Mouse (Mus musculus) liver, adult (tissue): ENCODE results near the gene Srxn1.

Experiments used
- GATA4 ChIP-seq: IDR thresholded peaks from 2 replicates; pipeline ENCODE4 v1.6.1; 2014; ENCODE audit warnings: mild to moderate bottlenecking, low read length; ENCODE audit not compliant: insufficient replicate concordance

The Srxn1 gene

DNA sequence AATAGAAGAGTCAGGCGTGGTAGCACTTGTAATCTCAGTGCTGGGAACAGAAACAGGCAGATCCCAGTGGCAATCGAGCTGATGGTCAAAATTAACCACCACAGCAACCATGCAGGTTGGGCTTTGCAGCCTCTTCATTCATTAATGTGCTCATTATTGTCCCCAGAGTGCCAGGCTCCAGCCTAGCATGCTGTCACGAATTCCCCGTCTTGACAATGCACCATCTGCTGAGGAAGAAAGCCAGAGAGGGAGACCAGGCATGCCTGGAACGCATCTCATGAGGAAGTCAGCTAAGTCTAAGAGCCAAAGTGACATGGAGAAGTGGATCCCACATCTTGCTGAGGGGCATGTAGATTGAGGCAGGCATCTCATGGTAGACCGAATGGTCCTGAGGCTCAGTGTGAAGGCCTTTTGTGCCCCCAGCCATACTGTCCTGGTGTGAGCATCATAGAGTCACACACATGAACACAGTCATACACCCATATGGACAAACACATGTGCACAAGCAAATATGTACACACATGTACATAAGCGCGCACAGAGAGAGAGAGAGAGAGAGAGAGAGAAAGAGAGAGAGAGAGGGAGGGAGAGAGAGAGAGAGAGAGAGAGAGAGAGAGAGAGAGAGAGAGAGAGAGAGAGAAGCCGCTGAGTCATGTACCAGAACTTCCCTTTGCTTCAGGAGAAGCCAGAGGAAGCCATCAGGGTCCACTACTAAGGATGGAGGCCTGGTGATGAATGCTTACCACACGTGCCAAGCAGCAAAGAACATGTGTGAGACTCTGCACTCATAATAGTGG lies 34.1 kb downstream of the Srxn1 start:
- TF ChIP-seq GATA4 = no peak

DNA sequence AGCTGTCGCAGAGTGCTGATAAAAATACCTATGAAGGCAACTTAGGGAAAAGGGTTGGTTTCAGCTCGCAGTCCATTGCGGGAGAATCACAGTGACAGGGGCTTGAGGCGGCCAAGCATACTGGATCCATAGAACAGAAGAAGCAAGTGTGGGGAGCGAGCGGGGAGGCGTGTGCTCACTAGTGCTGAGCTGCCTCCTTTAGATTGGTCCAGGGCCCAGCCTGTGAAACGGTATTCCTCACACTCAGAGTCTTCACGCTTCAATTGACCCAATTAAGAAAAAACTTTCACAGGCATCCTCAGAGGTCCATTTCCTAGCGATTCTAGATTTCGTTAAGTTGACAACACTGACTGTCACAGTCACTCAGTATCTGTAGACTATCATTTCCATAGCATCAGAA lies 35.6 kb downstream of the Srxn1 start:
- TF ChIP-seq GATA4 = no peak

DNA sequence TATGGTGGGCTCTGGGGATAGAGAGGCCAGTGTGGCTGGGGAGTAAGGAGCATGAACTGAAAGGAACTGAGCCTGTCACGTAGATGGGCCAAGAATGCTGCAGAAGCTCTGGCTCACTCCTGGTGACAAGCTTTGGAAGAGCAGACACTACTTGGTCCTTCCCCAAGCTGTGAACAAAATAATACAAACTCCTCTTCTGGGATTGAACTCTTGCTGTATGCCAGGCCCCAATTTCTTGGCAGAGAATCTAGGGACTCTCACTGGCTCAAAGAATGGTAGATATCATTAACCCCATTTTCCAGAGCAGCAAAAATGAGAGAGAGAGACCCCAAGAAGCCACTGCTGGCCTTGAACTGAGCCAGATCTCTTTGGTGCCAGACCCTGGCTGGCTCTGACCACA lies 36.2 kb downstream of the Srxn1 start:
- TF ChIP-seq GATA4 = no peak

DNA sequence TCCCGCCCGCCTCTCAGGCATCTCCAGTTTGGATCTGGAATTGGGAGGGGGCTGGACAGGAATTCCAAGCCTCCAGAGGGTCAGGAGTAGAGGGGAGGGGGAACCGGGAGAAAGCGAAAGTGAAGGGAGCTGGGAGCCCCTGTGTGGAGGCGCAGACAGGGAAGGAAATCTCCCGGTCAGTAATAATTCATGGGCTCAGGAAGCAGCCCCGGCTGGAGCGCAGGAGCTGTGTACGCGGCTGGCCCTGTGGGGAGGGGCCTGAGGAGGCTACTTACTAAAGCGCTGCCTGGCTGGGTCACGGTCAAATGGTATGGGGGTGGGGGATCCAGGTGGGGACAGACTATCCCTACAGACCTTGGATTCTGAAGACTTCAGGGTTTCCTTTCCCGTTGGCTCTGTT lies 36.7 kb downstream of the Srxn1 start:
- no peak for TF ChIP-seq GATA4

DNA sequence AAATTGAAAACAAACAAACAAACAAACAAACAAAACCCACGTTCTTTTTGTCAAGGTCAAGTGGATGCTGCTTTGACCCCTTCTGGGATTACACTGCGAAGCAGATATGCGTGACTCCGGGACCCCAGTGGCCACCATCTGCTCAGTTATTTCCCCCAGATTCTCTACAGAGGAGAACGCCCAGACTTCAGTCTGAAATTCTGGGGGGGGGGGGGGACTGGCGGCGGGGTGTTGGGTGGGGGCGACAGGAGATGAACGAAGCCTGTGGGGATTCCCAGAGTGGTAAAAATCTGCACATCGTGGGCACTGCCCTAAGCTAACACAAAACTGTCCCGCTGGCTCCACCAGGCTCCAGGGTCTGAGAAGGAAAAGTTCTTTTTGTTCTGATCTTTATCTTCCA lies 37.3 kb downstream of the Srxn1 start:
- TF ChIP-seq GATA4 = no peak

DNA sequence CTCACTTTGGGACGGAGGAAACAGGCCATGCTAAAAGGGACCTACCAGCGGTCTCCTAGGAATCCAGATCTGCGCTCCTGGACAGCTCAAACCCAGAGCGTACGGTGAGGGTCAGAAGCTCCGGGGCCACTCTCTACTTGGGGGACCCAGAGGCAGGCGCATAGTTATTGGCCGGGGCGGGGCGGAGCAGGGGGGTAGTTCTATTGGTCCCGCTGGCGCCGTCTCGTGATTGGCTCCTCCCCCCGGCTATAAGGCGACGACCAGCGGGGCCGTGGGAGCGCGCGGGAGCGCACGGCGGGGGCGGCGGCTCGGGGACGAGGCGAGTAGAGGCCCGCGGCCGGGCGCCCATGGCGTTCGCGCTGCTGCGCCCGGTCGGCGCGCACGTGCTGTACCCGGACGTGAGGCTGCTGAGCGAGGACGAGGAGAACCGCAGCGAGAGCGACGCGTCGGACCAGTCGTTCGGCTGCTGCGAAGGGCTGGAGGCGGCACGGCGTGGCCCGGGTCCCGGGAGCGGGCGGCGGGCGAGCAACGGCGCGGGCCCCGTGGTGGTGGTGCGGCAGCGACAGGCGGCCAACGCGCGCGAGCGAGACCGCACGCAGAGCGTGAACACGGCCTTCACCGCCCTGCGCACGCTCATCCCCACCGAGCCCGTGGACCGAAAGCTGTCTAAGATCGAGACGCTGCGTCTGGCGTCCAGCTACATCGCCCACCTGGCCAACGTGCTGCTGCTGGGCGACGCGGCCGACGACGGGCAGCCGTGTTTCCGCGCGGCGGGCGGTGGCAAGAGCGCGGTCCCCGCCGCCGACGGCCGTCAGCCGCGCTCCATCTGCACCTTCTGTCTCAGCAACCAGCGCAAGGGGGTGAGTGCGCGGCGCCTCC lies 38.2 kb downstream of the Srxn1 start, which contains the start of gene Tcf15:
Gene Tcf15, plus strand, starts transcription at position 283 of the 879 bp plus-strand sequence.
- TF ChIP-seq GATA4 = no peak

DNA sequence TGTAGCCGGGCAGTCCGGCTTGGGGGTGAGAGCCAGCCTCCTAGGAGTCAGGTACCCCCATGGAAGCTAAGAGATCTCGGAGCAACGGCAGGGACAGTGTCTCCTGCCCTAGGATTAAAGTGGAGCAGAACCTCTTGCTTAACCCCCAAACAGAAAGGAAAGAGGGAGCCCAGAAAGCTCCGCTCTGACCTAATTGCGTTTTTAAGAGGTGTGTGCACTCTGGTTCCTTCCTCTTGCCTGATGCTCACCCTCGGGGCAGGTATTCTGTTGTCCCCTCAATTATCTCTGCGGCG lies 38.8 kb downstream of the Srxn1 start:
- no peak for TF ChIP-seq GATA4

DNA sequence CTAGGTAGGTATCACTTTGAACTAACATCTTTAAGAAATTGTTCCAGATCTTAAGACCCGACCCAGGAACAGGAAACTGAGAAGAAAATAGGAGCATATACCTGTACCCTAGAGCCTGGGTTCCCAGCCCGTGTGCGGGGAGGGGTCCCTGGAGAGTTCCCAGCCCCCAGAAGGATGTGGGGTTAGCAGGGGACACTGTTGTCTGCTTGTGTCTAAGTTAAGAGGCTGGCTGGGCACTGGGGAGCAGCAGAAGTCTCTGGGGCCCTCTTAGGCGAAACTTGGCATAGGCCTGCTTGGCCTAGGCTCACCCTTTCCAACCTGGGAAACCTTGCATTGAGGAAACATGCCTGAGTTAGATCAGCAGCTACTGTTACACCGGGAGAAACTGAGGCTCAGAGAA lies 39.2 kb downstream of the Srxn1 start:
- no peak for TF ChIP-seq GATA4

DNA sequence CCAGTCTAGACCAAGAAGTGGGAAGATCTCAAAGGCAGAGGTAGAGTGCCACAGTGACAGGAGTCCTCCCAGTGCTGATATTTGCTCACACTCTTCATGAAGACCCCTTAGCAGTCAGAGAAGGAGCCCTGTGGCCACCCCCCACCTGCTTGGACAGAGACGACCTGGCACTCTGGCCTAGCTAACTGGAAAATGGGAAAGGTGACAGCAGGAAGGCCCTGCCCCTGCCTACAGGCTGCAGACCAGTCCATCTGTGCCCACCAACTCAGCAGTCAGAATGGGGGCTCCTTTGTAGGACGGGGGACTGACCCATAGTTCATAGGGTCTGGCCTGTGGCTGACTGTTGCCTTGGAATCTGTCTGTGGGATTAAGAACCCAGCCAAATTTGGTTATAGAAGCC lies 40.4 kb downstream of the Srxn1 start:
- TF ChIP-seq GATA4 = no peak

DNA sequence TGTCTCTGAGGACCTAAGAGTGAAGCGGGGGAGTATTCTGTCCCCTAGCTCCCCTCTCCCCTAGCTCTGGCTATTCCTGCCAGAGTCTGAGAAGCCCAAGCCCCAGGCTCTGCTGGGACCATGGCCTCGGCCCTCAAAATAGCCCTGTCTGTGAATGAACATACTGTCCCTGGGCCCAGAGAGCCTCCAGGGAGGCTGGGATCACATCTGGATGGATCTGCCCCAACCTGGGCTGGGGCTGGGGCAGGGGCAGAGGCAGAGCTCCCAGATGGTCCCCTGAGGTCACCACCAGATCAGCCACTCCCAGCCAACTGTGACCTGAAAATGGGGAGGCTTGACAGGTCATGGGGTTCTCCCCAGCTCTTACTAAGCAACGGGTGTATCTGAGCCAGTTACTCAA lies 41.8 kb downstream of the Srxn1 start:
- TF ChIP-seq GATA4 = no peak

DNA sequence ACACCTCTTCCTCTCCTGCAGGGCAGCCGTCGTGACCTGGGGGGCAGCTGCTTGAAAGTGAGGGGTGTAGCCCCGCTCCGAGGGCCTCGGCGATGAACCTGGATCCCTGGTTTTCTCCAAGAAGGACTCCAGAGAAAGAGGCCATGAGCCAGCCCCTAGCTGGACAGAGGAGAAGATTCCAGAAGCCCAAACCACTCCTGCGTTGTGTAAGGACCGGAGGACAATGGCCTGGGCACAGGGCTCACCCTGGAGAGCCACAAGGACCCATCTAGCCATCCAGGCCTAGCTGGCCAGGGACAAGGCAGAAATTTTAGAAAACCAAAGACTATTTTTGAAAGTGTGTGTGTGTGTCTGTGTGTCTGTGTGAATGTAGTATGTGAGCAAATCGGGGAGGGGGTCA lies 43.4 kb downstream of the Srxn1 start:
- TF ChIP-seq GATA4 = no peak

DNA sequence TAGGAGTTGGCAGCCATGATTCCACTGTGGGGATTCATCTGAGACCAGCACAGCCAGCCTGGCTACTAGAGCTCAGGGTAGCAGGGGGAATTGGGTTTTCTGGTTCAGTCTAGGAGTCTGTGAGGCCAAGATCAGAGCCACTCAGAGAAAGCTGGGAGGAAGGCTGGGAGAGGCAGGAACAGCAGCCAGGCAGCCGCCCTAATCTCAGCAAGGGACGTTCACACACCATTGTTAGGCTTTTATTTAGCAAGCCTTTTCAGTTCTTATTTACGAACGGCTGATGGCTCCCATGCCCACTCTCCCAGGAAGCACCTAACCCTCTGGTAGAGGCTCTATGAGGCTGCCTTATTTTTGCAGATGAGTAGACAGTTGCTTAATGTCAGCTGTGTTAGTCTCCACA lies 44.6 kb downstream of the Srxn1 start:
- no peak for TF ChIP-seq GATA4

DNA sequence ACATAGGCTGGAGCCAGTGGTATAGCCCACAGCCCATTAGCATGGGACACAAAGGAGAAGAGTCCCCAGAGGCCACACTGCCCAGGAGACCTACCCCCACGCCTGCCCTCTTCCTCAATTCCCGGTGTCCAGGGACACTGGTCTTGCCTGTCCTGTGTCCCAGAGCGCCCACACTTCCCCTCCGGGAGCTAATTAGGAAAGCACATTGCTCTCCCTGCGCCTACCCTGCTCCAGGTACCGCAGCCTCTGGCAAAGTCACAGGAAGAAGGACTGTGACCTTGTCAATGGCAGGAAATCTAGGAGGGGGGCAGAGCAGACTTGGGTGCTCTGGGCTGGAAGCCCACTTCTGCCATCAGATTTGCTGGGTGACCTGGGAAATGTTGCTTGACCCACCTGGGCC lies 45.1 kb downstream of the Srxn1 start:
- no peak for TF ChIP-seq GATA4

DNA sequence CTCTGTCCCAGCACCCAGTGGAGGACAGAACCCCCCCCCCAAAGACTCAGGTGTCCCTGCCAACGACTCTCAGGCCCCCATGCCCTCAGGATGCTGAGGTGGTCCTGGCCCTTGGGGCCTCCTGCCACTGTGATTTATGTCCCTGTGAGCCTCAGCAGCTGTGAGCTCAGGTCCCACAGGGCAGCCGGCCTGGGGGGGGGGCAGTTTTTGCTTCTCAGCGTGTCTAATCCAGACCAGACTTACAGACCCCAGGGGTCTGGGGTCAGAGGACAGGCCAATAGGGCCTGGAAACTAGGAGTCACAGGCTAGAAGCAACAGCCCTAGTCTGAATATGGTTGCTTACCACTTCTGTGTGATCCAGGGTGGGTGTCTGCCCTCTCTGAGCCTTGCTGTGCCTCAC lies 48.0 kb downstream of the Srxn1 start:
- TF ChIP-seq GATA4 = no peak

DNA sequence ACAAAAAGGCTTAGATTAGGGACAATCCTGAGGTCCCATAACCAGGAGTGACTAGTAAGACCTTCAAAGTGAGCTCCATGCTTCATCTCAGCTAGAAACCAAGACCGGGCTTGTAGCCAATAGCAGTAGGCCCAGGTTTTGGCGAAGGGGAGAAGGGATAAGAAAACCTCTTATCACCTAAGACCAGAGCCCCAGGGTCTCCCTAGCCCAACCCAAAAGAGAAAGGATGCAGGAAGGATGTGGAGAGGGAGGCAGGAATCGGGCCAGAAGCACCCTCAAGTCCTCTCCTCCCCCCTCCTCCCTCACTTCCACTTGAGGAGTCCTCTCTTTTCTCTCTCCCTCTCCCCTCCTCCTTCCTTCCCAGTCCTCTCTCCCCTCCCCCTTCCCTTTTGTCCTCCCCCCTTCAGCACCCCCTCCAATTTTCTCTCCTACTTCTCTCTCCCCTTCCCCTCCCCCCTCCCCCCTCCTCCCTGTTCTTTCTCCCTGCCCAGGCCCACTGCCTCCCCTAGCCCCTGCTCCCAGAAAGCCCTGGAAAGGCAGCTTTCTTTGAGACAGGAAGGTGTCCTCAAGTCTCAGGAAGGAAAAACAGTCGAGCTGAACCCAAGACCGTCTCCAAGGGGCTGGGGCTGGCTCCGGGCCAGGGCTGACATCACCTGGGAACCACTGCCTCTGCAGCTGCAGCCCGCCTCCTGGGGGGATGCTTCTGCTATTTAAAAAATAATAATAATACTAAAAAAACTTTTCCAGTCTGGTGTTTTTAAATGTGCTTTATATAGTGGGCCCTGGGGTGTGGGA lies 50.3 kb downstream of the Srxn1 start:
- no peak for TF ChIP-seq GATA4

DNA sequence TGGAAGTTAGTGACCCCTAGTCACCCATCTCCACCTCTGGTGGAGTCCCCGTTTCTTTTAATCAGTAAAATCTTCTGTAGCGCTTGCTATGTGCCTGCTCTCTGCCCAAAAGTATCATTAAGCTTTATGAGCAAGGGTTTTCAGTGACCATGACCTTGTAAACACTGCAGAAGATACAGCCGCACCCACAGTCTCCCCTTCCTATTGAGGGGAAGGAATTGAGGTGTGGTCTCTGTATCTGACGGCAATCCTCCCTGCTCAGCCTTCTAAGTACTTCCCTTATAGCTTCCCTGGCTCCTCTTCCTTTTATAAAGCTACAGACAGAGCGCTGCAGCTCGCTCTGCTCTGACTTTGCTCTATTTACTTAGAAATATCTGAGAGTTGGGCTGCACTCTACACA lies 51.2 kb downstream of the Srxn1 start:
- TF ChIP-seq GATA4 = no peak

DNA sequence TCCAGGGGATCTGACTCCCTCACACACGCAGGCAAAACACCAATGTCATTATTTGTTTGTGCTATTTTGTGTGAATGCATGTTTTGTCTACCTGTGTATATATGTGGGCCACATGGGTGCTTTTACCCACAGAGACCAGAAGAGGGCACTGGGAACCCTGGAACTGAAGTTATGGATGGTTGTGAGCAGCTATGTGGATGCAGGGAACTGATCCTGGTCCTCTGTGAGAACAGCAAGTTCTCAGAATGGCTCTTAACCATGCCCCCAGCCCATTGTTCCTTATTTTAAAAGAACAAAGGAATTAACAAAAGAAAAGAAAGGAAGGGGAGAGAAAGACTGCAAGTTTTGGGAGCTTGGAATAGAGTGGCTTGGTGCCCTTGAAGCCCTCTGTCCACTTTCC lies 54.2 kb downstream of the Srxn1 start:
- TF ChIP-seq GATA4 = no peak
